Mouse (Mus musculus) lung, embryonic 16.5 days (tissue): ENCODE results near the gene Grm5. TPM values are rescaled to one million over a fixed set of nuclear protein-coding genes. Genes with fewer than 3 reads are reported as not detected.

Experiments
- ATAC-seq: fragments of 200-750 bp; cut with Nextera tagmentation; 2 replicates; pipeline ENCODE4 v1.8.0; 2017; ENCODE audit warnings: low read depth, mild to moderate bottlenecking, moderate library complexity
- H3K27ac ChIP-seq: fragments of 300-500 bp; sonication (generic); 2 replicates; pipeline ENCODE4 v1.5.1; 2014; ENCODE audit warnings: mild to moderate bottlenecking, control low read depth, low read length
- H3K27me3 ChIP-seq: fragments of 300-500 bp; sonication (generic); 2 replicates; pipeline ENCODE4 v1.6.1; 2014; ENCODE audit warnings: low read depth, low read length, mixed read lengths; ENCODE audit not compliant: control insufficient read depth, insufficient read depth
- H3K36me3 ChIP-seq: fragments of 300-500 bp; sonication (generic); 2 replicates; pipeline ENCODE4 v1.6.1; 2014; ENCODE audit warnings: low read length; ENCODE audit not compliant: control insufficient read depth, insufficient read depth
- H3K4me1 ChIP-seq: fragments of 300-500 bp; sonication (generic); replicated peaks from 2 replicates; pipeline ENCODE4 v1.6.1; 2014; ENCODE audit warnings: low read length, mixed read lengths; ENCODE audit not compliant: control insufficient read depth, insufficient read depth
- H3K4me2 ChIP-seq: fragments of 300-500 bp; sonication (generic); 2 replicates; pipeline ENCODE4 v1.6.1; 2014; ENCODE audit warnings: low read depth, low read length, control low read depth
- H3K4me3 ChIP-seq: fragments of 300-500 bp; sonication (generic); 2 replicates; pipeline ENCODE4 v1.5.1; 2014; ENCODE audit warnings: mild to moderate bottlenecking, low read length, control low read depth
- H3K9ac ChIP-seq: fragments of 300-500 bp; sonication (generic); 2 replicates; pipeline ENCODE4 v1.6.1; 2014; ENCODE audit warnings: low read length, control low read depth
- H3K9me3 ChIP-seq: fragments of 300-500 bp; sonication (generic); 2 replicates; pipeline ENCODE4 v1.6.1; 2016; ENCODE audit warnings: low read length; ENCODE audit not compliant: control insufficient read depth
- WGBS: fragments of 180-500 bp; shearing (Covaris S2); extraction: QIAGEN DNeasy Blood & Tissue Kit; methylation state at CpG from one replicate; pipeline ENCODE4 v1.1.7; 2014; 5-methylcytosine and 5-hydroxymethylcytosine counted together
- polyA plus RNA-seq: library from polyadenylated mRNA; unstranded; fragments of >200 nt; fragmentation: Nextera tagmentation; extraction: Ambion mirVana; gene quantifications from 2 replicates; pipeline ENCODE4 v1.2.1, GENCODE M21; 2015

Grm5 gene
- polyA plus RNA-seq, 1 experiment from 2014 or later: 0.13 TPM

DNA sequence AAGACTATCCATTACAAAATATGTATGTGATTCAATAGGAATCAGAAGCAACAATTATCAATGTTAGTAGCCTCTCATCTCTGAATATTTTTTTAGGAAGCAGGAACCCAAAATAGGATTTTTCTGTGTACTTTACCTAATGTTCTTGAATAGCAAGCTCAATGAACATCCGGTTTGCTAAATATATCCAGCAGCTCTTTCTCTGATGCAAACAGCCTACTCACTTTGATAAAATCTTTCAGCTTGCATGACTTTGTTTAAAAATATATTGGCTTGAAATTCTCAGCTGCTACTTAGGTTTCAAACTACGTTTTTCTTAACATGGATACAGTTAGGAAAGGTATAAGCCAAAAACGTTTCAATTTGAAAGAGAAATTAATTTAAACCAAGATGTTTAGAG is 77.8 kb downstream of the Grm5 start:
- no peaks in the 10 kb centered on the region for H3K36me3 ChIP-seq
- 45% methylated on average over 3 of the region's 3 CpGs for WGBS
- no peak overlapping the region for H3K9ac ChIP-seq
- no peaks in the 10 kb centered on the region for H3K4me1 ChIP-seq
- no peak for ATAC-seq
- H3K9me3 ChIP-seq: no peaks in the 10 kb centered on the region
- H3K27me3 ChIP-seq: no peaks in the 10 kb centered on the region
- H3K27ac ChIP-seq: no peak overlapping the region
- no peak overlapping the region for H3K4me2 ChIP-seq
- no peak overlapping the region for H3K4me3 ChIP-seq

DNA sequence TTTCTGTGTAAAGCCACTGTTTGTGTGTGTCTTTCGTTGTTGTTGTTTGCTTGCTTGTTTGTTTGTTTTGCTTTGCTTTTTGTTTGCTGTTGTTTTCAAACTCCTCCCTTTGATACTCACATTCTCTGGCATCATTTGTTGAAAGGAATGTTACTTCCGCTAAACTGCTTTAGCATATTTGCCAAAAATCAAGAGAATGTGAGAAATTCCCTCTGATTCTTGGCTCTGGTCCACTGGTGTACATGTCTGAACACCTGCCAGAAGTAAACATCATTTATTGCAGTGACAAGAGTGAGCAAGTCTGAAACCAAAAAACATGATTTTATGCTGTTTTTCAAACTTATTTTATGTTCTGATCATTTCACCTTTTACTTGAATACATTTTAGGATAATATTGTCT is 80.1 kb downstream of the Grm5 start:
- Histone ChIP-seq H3K9me3 (no peaks in the 10 kb centered on the region), H3K4me2 (no peak overlapping the region), H3K27ac (no peak overlapping the region), H3K27me3 (no peaks in the 10 kb centered on the region), H3K4me1 (no peaks in the 10 kb centered on the region), H3K4me3 (no peak overlapping the region), H3K9ac (no peak overlapping the region), H3K36me3 (no peaks in the 10 kb centered on the region)
- ATAC-seq: no peak
- WGBS: 54% methylated on average over 2 of the region's 2 CpGs

DNA sequence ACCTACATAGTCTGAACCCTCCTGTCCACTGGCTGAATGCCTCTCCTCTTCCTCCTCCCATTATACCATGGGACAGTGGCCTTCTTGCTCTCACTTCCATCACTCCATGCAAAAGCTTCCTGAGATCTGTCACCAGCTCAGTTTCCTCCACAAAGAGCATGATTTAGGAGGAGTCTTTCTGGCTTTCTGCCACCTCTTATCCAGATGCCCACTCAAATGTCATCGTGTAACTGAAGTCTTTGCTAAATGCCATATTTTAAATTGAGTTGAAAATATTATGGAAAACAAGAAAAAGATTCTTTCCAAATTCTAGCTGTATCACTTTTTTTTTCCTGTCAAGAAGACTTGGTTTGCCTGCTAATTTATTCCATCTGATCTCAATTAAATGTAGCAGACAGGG is 132.4 kb downstream of the Grm5 start:
- no peak overlapping the region for H3K9ac ChIP-seq
- no peaks in the 10 kb centered on the region for H3K36me3 ChIP-seq
- H3K4me1 ChIP-seq: no peaks in the 10 kb centered on the region
- H3K4me2 ChIP-seq: no peak overlapping the region
- H3K9me3 ChIP-seq: no peaks in the 10 kb centered on the region
- H3K4me3 ChIP-seq: no peak overlapping the region
- WGBS: 37% methylated on average over 1 of the region's 1 CpGs
- ATAC-seq: no peak
- H3K27ac ChIP-seq: no peak overlapping the region
- no peaks in the 10 kb centered on the region for H3K27me3 ChIP-seq

DNA sequence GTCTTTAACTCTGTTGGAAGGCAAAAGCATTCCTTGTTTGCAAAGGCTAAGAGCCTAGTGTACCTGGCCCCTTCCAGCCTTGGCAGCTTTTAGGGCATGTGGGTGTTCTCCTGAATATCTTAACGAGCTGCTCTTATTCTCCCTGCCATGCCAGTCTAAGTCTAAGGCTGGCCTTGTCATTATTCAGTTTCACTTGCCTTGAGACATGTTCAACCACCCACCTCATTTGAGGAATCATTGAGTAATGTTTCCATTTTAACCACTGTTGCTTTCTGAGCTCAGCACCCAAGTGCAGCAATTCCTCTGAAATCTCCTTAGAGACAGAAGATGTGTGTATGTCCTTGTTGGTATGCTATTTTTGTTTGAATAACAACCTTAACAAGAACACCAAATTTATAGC is 134.7 kb downstream of the Grm5 start:
- Histone ChIP-seq H3K4me3 (no peak overlapping the region), H3K27ac (no peak overlapping the region), H3K36me3 (no peaks in the 10 kb centered on the region), H3K9ac (no peak overlapping the region), H3K27me3 (no peaks in the 10 kb centered on the region), H3K4me2 (no peak overlapping the region), H3K4me1 (no peaks in the 10 kb centered on the region), H3K9me3 (no peaks in the 10 kb centered on the region)
- WGBS: 48% methylated on average over 1 of the region's 1 CpGs
- ATAC-seq: no peak

DNA sequence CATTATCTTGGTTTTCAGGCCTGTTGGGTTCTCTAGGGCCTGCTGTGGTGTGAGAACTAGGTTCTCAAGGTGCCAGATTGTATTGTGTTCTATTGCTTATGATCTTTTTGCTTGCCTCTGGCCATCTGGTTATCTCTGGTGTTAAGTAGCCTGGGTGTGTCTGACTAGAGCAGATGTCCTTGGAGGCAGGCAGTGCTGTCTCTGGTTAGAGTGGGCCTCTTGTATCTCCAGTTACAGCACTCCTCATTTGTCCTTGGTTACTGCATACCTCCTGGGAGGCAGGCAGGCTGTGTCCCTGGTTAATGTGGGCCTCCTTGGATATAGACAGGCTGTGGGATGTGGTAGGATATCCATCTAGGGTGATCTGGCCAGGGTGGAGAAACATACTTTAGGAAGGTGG is 150.5 kb downstream of the Grm5 start:
- Histone ChIP-seq H3K27me3 (no peaks in the 10 kb centered on the region), H3K4me2 (no peak overlapping the region), H3K36me3 (no peaks in the 10 kb centered on the region), H3K4me1 (no peaks in the 10 kb centered on the region), H3K9me3 (no peaks in the 10 kb centered on the region), H3K9ac (no peak overlapping the region), H3K27ac (no peak overlapping the region), H3K4me3 (no peak overlapping the region)
- no peak for ATAC-seq

DNA sequence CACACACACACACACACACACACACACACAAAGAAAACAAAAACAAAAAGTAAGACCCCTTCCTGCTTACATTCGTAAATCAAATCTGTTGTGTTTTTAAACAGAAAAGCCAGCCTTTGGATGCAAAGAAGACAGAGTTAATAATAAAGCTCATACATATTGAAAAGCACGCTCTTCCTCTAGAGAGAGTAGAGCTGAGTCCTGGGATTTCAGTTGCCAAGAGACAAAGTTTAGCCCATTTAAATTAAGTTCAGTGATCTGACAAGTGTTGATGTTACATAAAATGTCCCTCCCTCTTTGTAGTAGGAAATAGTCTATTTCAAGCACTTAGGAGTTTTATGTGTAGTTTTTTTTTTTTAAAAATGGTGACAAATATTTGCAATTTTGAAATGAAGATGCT is 178.0 kb downstream of the Grm5 start:
- Histone ChIP-seq H3K9me3 (no peaks in the 10 kb centered on the region), H3K4me2 (no peak overlapping the region), H3K9ac (no peak overlapping the region), H3K36me3 (no peaks in the 10 kb centered on the region), H3K4me3 (no peak overlapping the region), H3K4me1 (no peaks in the 10 kb centered on the region), H3K27ac (no peak overlapping the region), H3K27me3 (no peaks in the 10 kb centered on the region)
- ATAC-seq: no peak
- WGBS: 73% methylated on average over 2 of the region's 2 CpGs

DNA sequence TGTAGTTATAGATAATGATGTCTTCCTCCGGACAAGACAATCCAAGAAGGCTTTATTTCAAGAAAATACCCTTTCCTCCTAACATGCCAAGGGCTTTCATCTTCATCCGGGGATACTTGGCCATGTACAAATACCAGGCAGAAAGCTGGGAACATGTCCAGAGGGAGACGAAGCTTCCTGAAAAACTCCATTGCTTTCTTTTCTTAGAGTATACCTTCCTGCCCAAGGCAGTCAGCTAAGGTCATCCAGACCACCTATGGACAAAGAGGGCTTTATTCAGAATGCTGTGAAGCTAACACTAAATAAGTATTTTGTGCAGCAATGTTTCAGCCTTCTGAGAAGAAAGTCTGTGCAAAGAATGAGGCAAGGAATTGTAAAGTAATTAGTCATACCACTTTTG is 178.4 kb downstream of the Grm5 start:
- no peak for ATAC-seq
- Histone ChIP-seq H3K9me3 (no peaks in the 10 kb centered on the region), H3K27ac (no peak overlapping the region), H3K4me2 (no peak overlapping the region), H3K36me3 (no peaks in the 10 kb centered on the region), H3K9ac (no peak overlapping the region), H3K4me1 (no peaks in the 10 kb centered on the region), H3K27me3 (no peaks in the 10 kb centered on the region), H3K4me3 (no peak overlapping the region)
- 48% methylated on average over 3 of the region's 3 CpGs for WGBS

DNA sequence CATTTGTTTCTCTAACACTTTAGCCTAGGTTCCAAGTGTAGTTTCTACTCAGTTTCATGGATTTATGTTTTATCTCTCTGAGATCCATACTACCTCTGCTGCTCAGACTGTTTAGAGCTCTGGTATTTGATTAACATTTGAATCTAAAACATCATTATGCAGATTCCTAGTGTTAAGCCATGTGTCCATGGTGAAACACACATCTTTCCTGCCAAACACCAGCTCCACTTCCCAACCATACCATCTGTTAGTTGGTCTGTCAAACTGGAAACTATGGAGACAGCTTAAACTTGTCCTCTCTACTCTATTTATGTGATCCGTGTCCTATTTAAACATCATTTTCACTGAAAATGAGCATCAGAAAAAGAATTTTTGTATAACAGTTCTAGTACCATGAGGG is 203.6 kb downstream of the Grm5 start:
- no peak for ATAC-seq
- no peaks in the 10 kb centered on the region for H3K4me1 ChIP-seq
- H3K9me3 ChIP-seq: no peaks in the 10 kb centered on the region
- 74% methylated on average over 1 of the region's 1 CpGs for WGBS
- no peak overlapping the region for H3K9ac ChIP-seq
- H3K27ac ChIP-seq: no peak overlapping the region
- H3K36me3 ChIP-seq: no peaks in the 10 kb centered on the region
- H3K27me3 ChIP-seq: no peaks in the 10 kb centered on the region
- H3K4me2 ChIP-seq: no peak overlapping the region
- H3K4me3 ChIP-seq: no peak overlapping the region

DNA sequence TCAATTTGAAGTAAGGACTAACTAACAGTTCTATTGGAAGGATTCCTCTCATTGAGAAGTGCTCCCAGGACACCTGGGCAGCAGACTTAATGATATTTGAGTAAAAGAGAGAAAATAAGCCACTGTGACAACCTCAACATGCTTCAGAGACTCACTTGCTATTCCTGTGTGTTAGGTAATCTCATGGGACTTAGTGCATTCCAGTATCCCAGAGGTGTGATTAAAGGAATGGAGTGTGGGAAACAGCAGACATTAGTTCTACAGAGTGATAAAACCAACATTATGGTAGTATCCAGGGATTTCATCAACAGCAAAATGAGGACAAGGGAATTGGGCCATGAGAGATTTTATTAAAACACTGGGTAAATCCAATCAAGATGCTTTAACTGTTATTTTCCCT is 205.0 kb downstream of the Grm5 start:
- Histone ChIP-seq H3K27me3 (no peaks in the 10 kb centered on the region), H3K27ac (no peak overlapping the region), H3K4me2 (no peak overlapping the region), H3K36me3 (no peaks in the 10 kb centered on the region), H3K9ac (no peak overlapping the region), H3K9me3 (no peaks in the 10 kb centered on the region), H3K4me1 (no peaks in the 10 kb centered on the region), H3K4me3 (no peak overlapping the region)
- no peak for ATAC-seq

DNA sequence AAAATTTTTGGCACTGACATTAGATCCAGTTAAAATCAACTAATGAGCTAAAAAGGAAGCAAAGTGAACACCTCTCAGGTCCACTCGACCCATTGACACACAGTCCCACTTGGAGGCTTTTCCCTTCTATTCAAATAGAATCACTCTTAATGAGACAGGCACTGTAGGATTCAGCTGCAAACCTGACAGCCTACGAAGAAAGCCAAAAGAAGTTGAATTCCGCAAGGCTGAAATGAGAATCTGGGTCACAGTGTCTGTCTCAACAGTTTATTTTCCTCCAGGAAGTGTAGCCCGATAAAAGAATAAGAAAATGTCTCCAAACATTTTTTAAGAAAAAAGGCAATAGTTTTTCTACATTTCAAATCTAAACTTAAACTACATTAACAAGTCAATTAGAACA is 209.9 kb downstream of the Grm5 start:
- no peak overlapping the region for H3K4me3 ChIP-seq
- no peak overlapping the region for H3K9ac ChIP-seq
- H3K4me2 ChIP-seq: no peak overlapping the region
- H3K9me3 ChIP-seq: no peaks in the 10 kb centered on the region
- no peaks in the 10 kb centered on the region for H3K4me1 ChIP-seq
- H3K36me3 ChIP-seq: no peaks in the 10 kb centered on the region
- no peak overlapping the region for H3K27ac ChIP-seq
- no peaks in the 10 kb centered on the region for H3K27me3 ChIP-seq
- ATAC-seq: no peak
- 66% methylated on average over 4 of the region's 4 CpGs for WGBS
